Mouse (Mus musculus) neural tube, embryonic 14.5 days (tissue): ENCODE measurements around the gene Bbs9. TPM values are rescaled to one million over a fixed set of nuclear protein-coding genes. Genes with fewer than 3 reads are reported as not detected.

ENCODE experiments used
- ATAC-seq: fragments of 200-750 bp; cut with Nextera tagmentation; 2 replicates; pipeline ENCODE4 v1.8.0; 2017; ENCODE audit warnings: low read depth, mild to moderate bottlenecking, moderate TSS enrichment, moderate library complexity
- H3K27ac ChIP-seq: fragments of 300-500 bp; sonication (generic); 2 replicates; pipeline ENCODE4 v1.5.1; 2014; ENCODE audit warnings: low read depth, mild to moderate bottlenecking, control low read depth, low read length, moderate library complexity, mixed read lengths
- H3K27me3 ChIP-seq: fragments of 300-500 bp; sonication (generic); 2 replicates; pipeline ENCODE4 v1.6.1; 2014; ENCODE audit warnings: low read length; ENCODE audit not compliant: control insufficient read depth, insufficient read depth
- H3K36me3 ChIP-seq: fragments of 300-500 bp; sonication (generic); 2 replicates; pipeline ENCODE4 v1.6.1; 2014; ENCODE audit warnings: low read length, mixed read lengths; ENCODE audit not compliant: control insufficient read depth, insufficient read depth
- H3K4me1 ChIP-seq: fragments of 300-500 bp; sonication (generic); 2 replicates; pipeline ENCODE4 v1.6.1; 2014; ENCODE audit warnings: low read length; ENCODE audit not compliant: control insufficient read depth, insufficient read depth
- H3K4me2 ChIP-seq: fragments of 300-500 bp; sonication (generic); 2 replicates; pipeline ENCODE4 v1.6.1; 2014; ENCODE audit warnings: mild to moderate bottlenecking, low read depth, low read length, control low read depth
- H3K4me3 ChIP-seq: fragments of 300-500 bp; sonication (generic); 2 replicates; pipeline ENCODE4 v1.5.1; 2014; ENCODE audit warnings: low read depth, low read length, control low read depth, mixed read lengths
- H3K9ac ChIP-seq: fragments of 300-500 bp; sonication (generic); replicated peaks from 2 replicates; pipeline ENCODE4 v1.6.1; 2014; ENCODE audit warnings: low read depth, mild to moderate bottlenecking, control low read depth, low read length, mixed read lengths
- H3K9me3 ChIP-seq: fragments of 300-500 bp; sonication (generic); 2 replicates; pipeline ENCODE4 v1.6.1; 2016; ENCODE audit warnings: low read length; ENCODE audit not compliant: control insufficient read depth
- WGBS: fragments of 180-500 bp; shearing (Covaris S2); extraction: QIAGEN DNeasy Blood & Tissue Kit; methylation state at CpG from one replicate; pipeline ENCODE4 v1.1.7; 2014; 5-methylcytosine and 5-hydroxymethylcytosine counted together
- polyA plus RNA-seq: library from polyadenylated mRNA; unstranded; fragments of >200 nt; fragmentation: Nextera tagmentation; extraction: Ambion mirVana; gene quantifications from 2 replicates; pipeline ENCODE4 v1.2.1, GENCODE M21; 2014

Gene Bbs9
- polyA plus RNA-seq, 1 experiment from 2014 or later, result 19.1 TPM

DNA sequence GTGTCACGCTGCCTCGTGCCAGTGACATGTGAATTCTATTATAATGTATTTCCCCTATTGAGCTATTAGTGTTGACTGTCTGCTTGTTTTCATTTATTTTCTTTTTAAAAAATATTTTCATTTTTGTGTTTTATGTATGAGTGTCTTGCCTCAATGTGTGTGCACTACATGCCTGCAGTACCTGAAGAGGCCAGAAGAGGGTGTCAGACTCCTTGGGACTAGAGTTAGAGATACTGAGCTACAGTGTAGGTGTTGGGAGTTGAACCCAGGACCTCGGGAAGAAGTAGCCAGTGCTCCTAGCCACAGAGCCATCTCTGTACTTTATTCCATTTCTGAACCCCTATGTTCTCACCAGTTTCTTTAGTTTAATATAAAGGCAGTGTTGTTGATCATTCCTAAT, 176.1 kb downstream of the Bbs9 start:
- H3K9ac ChIP-seq, result no peak overlapping the region
- no peaks in the 10 kb centered on the region for H3K9me3 ChIP-seq
- H3K27me3 ChIP-seq, result no peaks in the 10 kb centered on the region
- WGBS, result 92% methylated on average over 3 of the region's 3 CpGs
- H3K4me3 ChIP-seq, result no peak overlapping the region
- no peak overlapping the region for H3K4me2 ChIP-seq
- no peak overlapping the region for H3K27ac ChIP-seq
- no peaks in the 10 kb centered on the region for H3K36me3 ChIP-seq
- ATAC-seq, result no peak
- H3K4me1 ChIP-seq, result no peaks in the 10 kb centered on the region

DNA sequence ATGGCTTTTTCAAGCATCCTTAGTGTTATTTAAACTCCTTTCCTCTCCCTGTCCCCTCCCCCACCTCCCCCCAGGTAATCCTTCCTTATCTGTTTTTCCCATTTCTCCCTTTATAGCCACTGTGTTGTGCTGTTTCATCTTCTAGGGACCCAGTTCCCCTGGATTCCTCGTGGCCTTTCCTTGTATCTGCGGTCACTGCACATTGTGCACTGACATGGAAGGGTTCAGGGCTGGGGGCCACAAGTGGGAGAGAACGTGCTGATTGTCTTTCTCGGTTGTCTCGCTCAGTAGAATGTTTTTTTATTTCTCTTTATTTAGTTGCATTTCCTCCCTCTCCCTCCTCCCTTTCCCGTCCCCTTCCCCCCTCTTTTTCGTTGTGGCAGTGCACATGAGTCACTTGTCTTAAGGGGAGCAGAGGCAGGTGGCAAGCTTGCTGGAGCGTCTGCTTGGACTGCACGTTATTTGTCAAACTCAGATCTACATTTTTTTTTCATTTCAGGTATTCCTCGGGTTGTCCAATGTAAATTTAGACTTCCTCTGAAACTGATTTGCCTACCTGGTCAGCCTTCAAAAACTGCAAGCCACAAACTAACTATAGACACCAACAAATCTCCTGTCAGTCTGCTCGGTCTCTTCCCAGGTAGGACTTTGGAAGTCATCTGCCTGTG, 179.3 kb downstream of the Bbs9 start:
- Histone ChIP-seq H3K9me3 (no peaks in the 10 kb centered on the region), H3K4me1 (no peaks in the 10 kb centered on the region), H3K27me3 (no peaks in the 10 kb centered on the region), H3K9ac (no peak overlapping the region), H3K27ac (no peak overlapping the region), H3K4me3 (no peak overlapping the region), H3K4me2 (no peak overlapping the region), H3K36me3 (no peaks in the 10 kb centered on the region)
- no peak for ATAC-seq
- 67% methylated on average over 11 of the region's 11 CpGs for WGBS

DNA sequence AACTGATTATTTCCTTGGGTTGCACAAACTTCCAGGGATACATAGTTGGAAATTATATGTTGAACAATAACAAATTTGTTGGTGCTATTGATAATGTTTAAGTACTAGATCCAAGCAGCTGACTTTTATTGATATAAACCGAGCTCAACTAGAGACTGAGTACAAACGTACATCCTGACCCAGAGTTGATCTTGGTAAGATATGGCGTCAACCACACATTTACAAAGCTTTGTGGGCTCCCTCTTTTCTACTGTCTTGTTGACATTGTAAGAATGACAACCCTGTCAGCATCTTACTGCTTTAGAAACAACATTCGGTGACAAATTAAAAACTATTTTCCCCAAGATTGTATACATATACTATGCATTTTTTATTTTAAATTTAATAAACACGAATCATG, 181.7 kb downstream of the Bbs9 start:
- no peak overlapping the region for H3K27ac ChIP-seq
- no peak overlapping the region for H3K4me2 ChIP-seq
- no peaks in the 10 kb centered on the region for H3K9me3 ChIP-seq
- no peaks in the 10 kb centered on the region for H3K36me3 ChIP-seq
- 95% methylated on average over 5 of the region's 5 CpGs for WGBS
- no peaks in the 10 kb centered on the region for H3K27me3 ChIP-seq
- no peak overlapping the region for H3K4me3 ChIP-seq
- H3K9ac ChIP-seq, result no peak overlapping the region
- no peak for ATAC-seq
- no peaks in the 10 kb centered on the region for H3K4me1 ChIP-seq

DNA sequence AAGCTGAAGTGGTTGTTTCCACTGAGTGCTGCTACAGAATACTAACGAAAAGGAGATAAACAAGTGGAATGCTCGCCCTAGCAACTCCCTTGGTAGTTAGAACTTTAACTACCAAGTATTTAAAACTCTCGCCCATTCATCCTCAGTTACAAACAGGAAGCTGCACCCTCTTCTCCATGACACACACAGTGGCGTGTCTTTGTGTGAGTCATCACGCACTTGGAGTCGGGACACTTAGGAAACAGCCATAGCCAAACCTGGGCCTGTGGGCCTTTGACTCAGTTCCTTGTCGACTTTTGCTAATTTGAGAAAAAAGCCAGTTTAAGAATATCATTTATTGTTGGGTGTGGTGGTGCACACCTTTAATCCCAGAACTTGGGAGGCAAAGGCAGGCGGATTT, 189.6 kb downstream of the Bbs9 start:
- Histone ChIP-seq H3K9me3 (no peaks in the 10 kb centered on the region), H3K4me2 (no peak overlapping the region), H3K27me3 (no peaks in the 10 kb centered on the region), H3K9ac (no peak overlapping the region), H3K4me3 (no peak overlapping the region), H3K36me3 (no peaks in the 10 kb centered on the region), H3K27ac (no peak overlapping the region), H3K4me1 (no peaks in the 10 kb centered on the region)
- no peak for ATAC-seq
- WGBS, result 85% methylated on average over 8 of the region's 8 CpGs

DNA sequence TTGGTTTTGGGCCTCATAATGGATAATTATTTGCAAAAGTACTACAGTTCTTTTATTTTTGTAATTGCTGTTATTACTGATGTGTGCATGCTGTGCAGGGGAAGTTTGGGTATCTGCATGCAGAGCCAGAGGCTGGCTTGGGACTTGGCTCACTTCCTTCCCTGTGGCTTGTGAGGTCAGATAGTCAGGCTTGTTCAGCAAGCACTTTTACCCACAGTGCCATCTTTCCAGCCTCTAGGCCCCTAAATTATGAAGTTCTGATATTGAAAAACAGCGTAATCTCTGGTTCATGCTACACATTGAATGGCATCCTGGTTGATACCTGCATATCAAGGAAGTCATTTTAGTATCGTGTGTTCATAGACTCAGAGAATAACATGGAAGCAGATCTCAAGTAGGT, 197.4 kb downstream of the Bbs9 start:
- no peak overlapping the region for H3K9ac ChIP-seq
- 91% methylated on average over 2 of the region's 2 CpGs for WGBS
- no peak overlapping the region for H3K4me3 ChIP-seq
- H3K4me2 ChIP-seq, result no peak overlapping the region
- no peaks in the 10 kb centered on the region for H3K27me3 ChIP-seq
- H3K9me3 ChIP-seq, result no peaks in the 10 kb centered on the region
- H3K27ac ChIP-seq, result no peak overlapping the region
- no peaks in the 10 kb centered on the region for H3K36me3 ChIP-seq
- H3K4me1 ChIP-seq, result peaks cover 2% of the 10 kb centered on the region; the same call in 1 of the 2 replicates
- no peak for ATAC-seq

DNA sequence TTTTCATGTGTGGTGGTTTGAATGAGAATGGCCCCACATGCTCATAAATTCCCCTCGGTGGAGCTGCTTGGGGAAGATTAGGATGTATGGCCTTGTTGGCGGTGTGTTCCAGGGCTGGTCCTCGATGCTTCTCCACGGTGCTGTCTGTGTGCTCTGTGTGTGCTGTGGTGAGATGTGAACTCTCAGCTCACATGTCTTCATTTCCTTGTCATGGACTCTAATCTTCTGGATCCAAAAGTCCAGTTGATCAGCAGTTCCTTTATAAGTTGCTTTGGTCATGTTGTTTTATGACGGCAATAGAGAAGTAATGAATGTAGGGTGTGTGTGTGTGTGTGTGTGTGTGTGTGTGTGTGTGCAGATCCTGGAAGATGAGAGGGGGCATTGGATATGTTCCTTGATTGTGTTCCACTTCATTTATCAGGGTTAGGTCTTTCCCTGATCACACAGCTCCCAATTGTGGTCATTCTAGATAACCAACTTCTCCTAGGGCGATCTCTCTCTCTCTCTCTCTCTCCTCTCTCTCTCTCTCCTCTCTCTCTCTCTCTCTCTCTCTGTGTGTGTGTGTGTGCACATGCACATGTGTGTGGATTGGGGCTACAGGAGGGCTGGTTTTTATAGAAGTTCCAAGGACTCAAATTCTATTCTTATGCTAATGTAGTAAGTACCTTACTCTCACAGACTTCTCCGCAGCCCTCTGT, 201.8 kb downstream of the Bbs9 start:
- no peak for ATAC-seq
- H3K4me3 ChIP-seq, result no peak overlapping the region
- peaks cover 4% of the 10 kb centered on the region; the same call in 1 of the 2 replicates for H3K4me1 ChIP-seq
- no peak overlapping the region for H3K9ac ChIP-seq
- H3K27me3 ChIP-seq, result no peaks in the 10 kb centered on the region
- H3K36me3 ChIP-seq, result no peaks in the 10 kb centered on the region
- WGBS, result 86% methylated on average over 7 of the region's 7 CpGs
- no peak overlapping the region for H3K27ac ChIP-seq
- H3K4me2 ChIP-seq, result no peak overlapping the region
- H3K9me3 ChIP-seq, result no peaks in the 10 kb centered on the region

DNA sequence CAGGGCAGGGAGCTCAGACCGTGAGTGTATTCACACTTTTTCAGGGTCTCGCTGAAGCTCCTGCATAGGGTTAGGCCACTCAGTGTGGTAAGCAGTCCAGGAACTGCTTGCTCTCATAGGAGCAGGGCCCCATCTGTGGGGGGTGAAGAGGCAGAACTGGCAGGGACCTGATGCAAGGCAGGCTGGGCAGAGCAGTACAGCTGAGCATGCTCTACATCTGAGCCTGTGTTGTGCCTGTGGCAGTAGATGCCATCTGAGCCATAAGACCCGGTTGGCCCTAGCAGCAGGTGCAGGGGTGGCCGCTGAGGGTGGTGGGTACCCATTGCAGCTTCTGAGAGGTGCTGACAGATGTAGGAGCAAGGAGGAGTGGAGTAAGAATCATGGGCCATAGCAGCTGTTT, 202.5 kb downstream of the Bbs9 start:
- Histone ChIP-seq H3K4me1 (peaks cover 4% of the 10 kb centered on the region; the same call in 1 of the 2 replicates), H3K36me3 (no peaks in the 10 kb centered on the region), H3K4me2 (no peak overlapping the region), H3K9me3 (no peaks in the 10 kb centered on the region), H3K9ac (no peak overlapping the region), H3K27me3 (no peaks in the 10 kb centered on the region), H3K27ac (no peak overlapping the region), H3K4me3 (no peak overlapping the region)
- WGBS, result 59% methylated on average over 4 of the region's 4 CpGs
- ATAC-seq, result no peak; the same call in 1 of the 2 replicates

DNA sequence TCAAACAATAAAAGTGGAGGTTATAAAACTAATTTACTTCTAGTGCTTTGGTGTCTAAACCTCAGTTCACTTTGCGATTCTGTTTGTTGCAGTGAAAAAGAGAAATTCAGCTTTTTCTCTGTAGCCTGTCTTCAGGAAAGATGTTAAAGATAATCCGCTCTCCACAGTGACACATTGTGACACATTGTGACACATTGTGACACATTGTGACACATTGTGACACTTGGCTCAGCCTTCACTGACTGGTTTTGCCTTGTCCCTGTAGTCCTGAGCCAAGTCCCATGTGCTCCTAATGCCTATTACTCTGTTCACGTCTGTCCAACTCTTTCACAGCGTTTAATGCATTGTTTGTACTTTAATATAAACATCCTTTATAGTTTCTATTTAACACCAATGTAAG, 203.0 kb downstream of the Bbs9 start:
- no peak overlapping the region for H3K27ac ChIP-seq
- no peak for ATAC-seq
- no peaks in the 10 kb centered on the region for H3K36me3 ChIP-seq
- H3K4me3 ChIP-seq, result no peak overlapping the region
- H3K9me3 ChIP-seq, result no peaks in the 10 kb centered on the region
- H3K4me1 ChIP-seq, result peaks cover 4% of the 10 kb centered on the region; the same call in 1 of the 2 replicates
- H3K27me3 ChIP-seq, result no peaks in the 10 kb centered on the region
- H3K4me2 ChIP-seq, result no peak overlapping the region
- 78% methylated on average over 4 of the region's 4 CpGs for WGBS
- H3K9ac ChIP-seq, result no peak overlapping the region

DNA sequence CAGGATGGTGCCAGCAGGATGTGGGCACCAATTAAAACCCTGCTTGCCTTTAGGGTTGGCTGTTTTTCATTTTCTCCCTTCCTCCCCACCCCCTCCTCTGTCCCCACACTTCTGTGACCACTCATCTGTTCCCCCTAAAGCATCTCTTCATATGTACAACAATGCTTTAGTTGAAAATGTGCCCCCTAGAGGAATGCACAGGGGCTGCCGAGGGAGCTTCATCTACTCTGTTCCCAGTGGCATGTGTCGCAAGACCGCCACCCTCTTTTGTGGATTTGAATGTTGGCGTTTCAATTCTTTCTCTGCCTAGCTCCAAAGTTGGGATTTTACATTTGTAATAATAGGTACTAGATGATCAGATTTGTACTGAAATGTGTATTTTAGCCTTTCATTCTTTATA, 204.0 kb downstream of the Bbs9 start:
- WGBS, result 87% methylated on average over 4 of the region's 4 CpGs
- Histone ChIP-seq H3K9ac (no peak overlapping the region), H3K27ac (no peak overlapping the region), H3K9me3 (no peaks in the 10 kb centered on the region), H3K4me1 (peaks cover 4% of the 10 kb centered on the region; the same call in 1 of the 2 replicates), H3K27me3 (no peaks in the 10 kb centered on the region), H3K4me2 (no peak overlapping the region), H3K4me3 (no peak overlapping the region), H3K36me3 (no peaks in the 10 kb centered on the region)
- ATAC-seq, result no peak
